Mouse (Mus musculus) MEL (cell line): Measurements from ENCODE around the gene Rag2.

Experiments used
- CHD1 ChIP-seq: IDR thresholded peaks from 2 replicates; pipeline ENCODE4 v1.6.1; 2012; ENCODE audit warnings: low read depth, mild to moderate bottlenecking, inconsistent platforms, low read length, improper control_type of control experiment
- CHD2 ChIP-seq: IDR thresholded peaks from 2 replicates; pipeline ENCODE4 v1.6.1; 2011; ENCODE audit warnings: low read length, improper control_type of control experiment
- CTCF ChIP-seq, 3 experiments: IDR thresholded peaks in 2 of 3; conservative IDR thresholded peaks in 1 of 3; 2 replicates each; pipeline ENCODE4 v1.5.1; 2011 to 2012; ENCODE audit warnings: low read length in 3 of 3, low read depth in 2 of 3, mild to moderate bottlenecking in 2 of 3, improper control_type of control experiment in 1 of 3, inconsistent platforms in 1 of 3, mixed read lengths in 1 of 3, moderate library complexity in 1 of 3; ENCODE audit not compliant: control insufficient read depth in 1 of 3, insufficient read depth in 1 of 3, poor library complexity in 1 of 3, severe bottlenecking in 1 of 3
- GATA1 ChIP-seq: IDR thresholded peaks from 2 replicates; pipeline ENCODE4 v1.6.1; 2011; ENCODE audit warnings: low read depth, low read length, improper control_type of control experiment
- HCFC1 ChIP-seq: IDR thresholded peaks from 2 replicates; pipeline ENCODE4 v1.6.1; 2012; ENCODE audit warnings: low read depth, mild to moderate bottlenecking, inconsistent platforms, low read length, improper control_type of control experiment, moderate library complexity
- KAT2A ChIP-seq: conservative IDR thresholded peaks from 2 replicates; pipeline ENCODE4 v1.6.1; 2012; ENCODE audit warnings: low read depth, low read length, improper control_type of control experiment, inconsistent platforms
- MYC ChIP-seq: IDR thresholded peaks from 2 replicates; pipeline ENCODE4 v1.6.1; 2011; ENCODE audit warnings: low read depth, mild to moderate bottlenecking, low read length, improper control_type of control experiment, moderate library complexity
- NELFE ChIP-seq: IDR thresholded peaks from 2 replicates; pipeline ENCODE4 v1.6.1; 2011; ENCODE audit warnings: low read depth, low read length, improper control_type of control experiment
- POLR2A ChIP-seq, 2 experiments: IDR thresholded peaks; 2 replicates each; pipeline ENCODE4 v1.6.1; 2011 to 2012; ENCODE audit warnings: low read length in 2 of 2, mild to moderate bottlenecking in 2 of 2, control low read depth in 1 of 2, improper control_type of control experiment in 1 of 2, low read depth in 1 of 2, moderate library complexity in 1 of 2; ENCODE audit not compliant: control insufficient read depth in 1 of 2, insufficient read depth in 1 of 2, poor library complexity in 1 of 2
- POLR2AphosphoS2 ChIP-seq: IDR thresholded peaks from 2 replicates; pipeline ENCODE4 v1.6.1; 2011; ENCODE audit warnings: low read length, improper control_type of control experiment
- RAD21 ChIP-seq: IDR thresholded peaks from 2 replicates; pipeline ENCODE4 v1.6.1; 2011; ENCODE audit warnings: mild to moderate bottlenecking, low read depth, low read length, improper control_type of control experiment
- TAL1 ChIP-seq: IDR thresholded peaks from 2 replicates; pipeline ENCODE4 v1.6.1; 2012; ENCODE audit warnings: mild to moderate bottlenecking, inconsistent platforms, low read length, moderate library complexity, mixed read lengths
- TBP ChIP-seq: IDR thresholded peaks from 2 replicates; pipeline ENCODE4 v1.8.0; 2011; ENCODE audit warnings: low read depth, low read length, improper control_type of control experiment
- ZNF384 ChIP-seq: IDR thresholded peaks from 2 replicates; pipeline ENCODE4 v1.6.1; 2012; ENCODE audit warnings: low read depth, mild to moderate bottlenecking, inconsistent platforms, low read length, improper control_type of control experiment

GRCm38 (mm10) chr2:101581418-101581817, 43.1 kb upstream of the Rag2 start:
- no peak for TF ChIP-seq POLR2A (IDR thresholded peaks at IDR 0.05; ENCODE audit: control insufficient read depth in 1 of 2, insufficient read depth in 1 of 2, low read depth in 1 of 2, low read length in 2 of 2, poor library complexity in 1 of 2)
- TF ChIP-seq RAD21: no peak
- no peak for TF ChIP-seq CTCF (IDR thresholded peaks at IDR 0.05 in 2 of 3, conservative IDR thresholded peaks at IDR 0.05 in 1 of 3; ENCODE audit: control insufficient read depth in 1 of 3, insufficient read depth in 1 of 3, low read depth in 2 of 3, low read length in 3 of 3, poor library complexity in 1 of 3, severe bottlenecking in 1 of 3)
- TF ChIP-seq ZNF384: no peak
- TF ChIP-seq HCFC1: no peak
- TF ChIP-seq KAT2A: no peak
- no peak for TF ChIP-seq TAL1
- TF ChIP-seq POLR2AphosphoS2: no peak
- TF ChIP-seq MYC: no peak
- TF ChIP-seq TBP: no peak
- no peak for TF ChIP-seq GATA1
- TF ChIP-seq NELFE: no peak
- no peak for TF ChIP-seq CHD2
- TF ChIP-seq CHD1: no peak
